Mouse (Mus musculus): ENCODE data around the gene Efcab11.

Efcab11 gene

GRCm38 (mm10) chr12:99756213-99756612 is 128.0 kb downstream of the Efcab11 start:
- in situ Hi-C loops (cut with MboI) = no loop called here

GRCm38 (mm10) chr12:99752986-99753385 is 131.3 kb downstream of the Efcab11 start:
- in situ Hi-C loops (cut with MboI) = no loop called here

- in situ Hi-C loops (cut with MboI) = no loop called here
Measured at GRCm38 (mm10) chr12:99749391-99749790, 134.8 kb downstream of the Efcab11 start.

GRCm38 (mm10) chr12:99741631-99742030 is 142.6 kb downstream of the Efcab11 start:
- in situ Hi-C loops (cut with MboI) = no loop called here

- in situ Hi-C loops (cut with MboI) = no loop called here
Measured at GRCm38 (mm10) chr12:99739211-99739610, 145.0 kb downstream of the Efcab11 start.

- in situ Hi-C loops (cut with MboI) = no loop called here
Measured at GRCm38 (mm10) chr12:99738256-99738655, 146.0 kb downstream of the Efcab11 start.

GRCm38 (mm10) chr12:99736971-99737370 is 147.3 kb downstream of the Efcab11 start:
- in situ Hi-C loops (cut with MboI) = no loop called here

GRCm38 (mm10) chr12:99735172-99735571 is 149.1 kb downstream of the Efcab11 start:
- in situ Hi-C loops (cut with MboI) = no loop called here

- in situ Hi-C loops (cut with MboI) = no loop called here
Measured at GRCm38 (mm10) chr12:99724206-99724605, 160.0 kb downstream of the Efcab11 start.

- in situ Hi-C loops (cut with MboI) = no loop called here
Measured at GRCm38 (mm10) chr12:99723791-99724190, 160.4 kb downstream of the Efcab11 start.

DNA sequence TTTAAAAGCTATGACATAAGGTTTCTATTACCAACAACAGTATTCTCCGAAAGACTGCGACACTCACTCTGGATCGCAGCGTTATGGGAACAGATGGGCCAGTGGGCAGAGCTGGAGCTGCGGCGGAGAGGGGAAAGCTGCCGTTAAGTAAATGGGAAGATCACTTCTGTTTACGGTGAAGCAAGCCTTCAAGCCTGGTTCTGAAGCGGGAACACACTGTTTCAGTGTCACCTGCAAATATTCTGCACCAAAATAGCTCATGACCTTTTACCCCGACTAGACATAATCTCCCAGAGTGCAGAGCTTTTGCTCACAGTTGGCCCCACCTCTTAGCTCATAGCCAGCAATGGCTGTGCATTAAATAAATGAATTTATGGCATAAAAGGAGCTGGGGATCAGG is 162.9 kb downstream of the Efcab11 start:
- in situ Hi-C loops (cut with MboI) = no loop called here

DNA sequence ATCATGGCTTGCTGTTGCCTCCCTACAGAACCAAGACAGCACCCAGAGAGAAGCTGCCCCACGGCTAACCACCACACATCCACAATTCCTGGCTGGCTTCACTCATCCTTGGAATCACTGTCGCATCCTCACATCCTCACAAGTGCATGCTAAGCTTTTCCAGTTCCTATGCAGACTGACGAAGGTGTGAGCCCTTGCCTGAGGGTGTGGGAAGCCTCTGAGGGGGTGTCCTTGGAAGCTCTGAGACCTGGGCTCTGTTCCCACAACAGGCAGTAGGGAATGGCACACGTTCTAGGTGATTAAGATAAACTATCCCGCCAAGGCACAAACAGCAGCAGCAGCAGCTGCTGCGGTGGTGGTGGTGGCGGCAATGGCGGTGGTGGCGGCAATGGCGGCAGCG is 164.5 kb downstream of the Efcab11 start:
- in situ Hi-C loops (cut with MboI) = no loop called here

DNA sequence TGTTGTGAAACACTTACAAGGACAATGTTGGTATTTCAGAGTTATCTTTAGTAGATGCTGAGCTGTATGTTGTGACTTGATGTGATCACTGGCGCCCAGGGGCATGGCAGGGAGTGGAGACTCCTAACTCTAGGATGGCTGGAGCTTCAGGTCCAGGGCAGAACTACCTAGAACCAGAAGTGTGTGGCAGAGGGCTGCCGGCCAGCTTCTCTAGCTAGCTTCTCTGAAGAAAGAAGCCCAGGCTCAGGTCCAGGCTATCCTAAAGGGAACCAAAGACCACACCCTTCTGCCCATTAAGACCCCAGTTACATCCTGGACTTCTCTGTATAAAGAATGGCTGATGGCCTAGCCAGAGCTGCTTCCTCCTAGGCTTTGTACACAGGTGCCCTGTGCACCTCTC is 166.1 kb downstream of the Efcab11 start:
- in situ Hi-C loops (cut with MboI) = no loop called here

DNA sequence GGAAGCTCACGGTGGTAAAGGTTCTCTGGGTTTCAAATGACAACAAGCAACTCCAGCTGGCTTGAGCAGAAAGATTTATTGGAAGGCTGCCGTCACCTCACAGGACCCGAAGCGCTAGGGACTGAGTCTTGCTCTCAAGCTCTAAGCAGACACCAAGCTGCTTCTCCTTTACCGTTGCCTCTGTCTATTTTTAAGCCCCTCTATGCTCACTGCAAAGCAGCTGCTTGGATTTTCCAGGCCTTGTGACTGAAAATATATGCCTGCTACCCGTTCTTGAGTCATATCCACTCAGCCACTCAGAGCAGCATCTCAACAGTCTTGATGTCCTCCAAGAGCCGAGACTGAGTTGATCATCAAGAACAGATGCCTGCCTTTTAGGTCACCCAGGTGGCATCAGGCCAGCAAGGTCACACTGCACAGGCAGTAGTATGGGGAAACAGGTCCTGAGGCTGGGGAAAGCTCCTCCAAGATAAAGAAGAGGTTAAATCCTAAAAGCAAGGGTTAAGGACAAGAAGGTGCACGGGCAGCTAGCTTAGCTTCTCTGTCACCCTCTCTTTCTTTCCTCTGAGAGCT is 168.1 kb downstream of the Efcab11 start:
- in situ Hi-C loops (cut with MboI) = no loop called here

GRCm38 (mm10) chr12:99715129-99716037 is 168.9 kb downstream of the Efcab11 start:
- in situ Hi-C loops (cut with MboI) = no loop called here

- in situ Hi-C loops (cut with MboI) = no loop called here
Measured at GRCm38 (mm10) chr12:99712214-99712613, 172.0 kb downstream of the Efcab11 start.

- in situ Hi-C loops (cut with MboI) = no loop called here
Measured at GRCm38 (mm10) chr12:99702248-99702647, 182.0 kb downstream of the Efcab11 start.

DNA sequence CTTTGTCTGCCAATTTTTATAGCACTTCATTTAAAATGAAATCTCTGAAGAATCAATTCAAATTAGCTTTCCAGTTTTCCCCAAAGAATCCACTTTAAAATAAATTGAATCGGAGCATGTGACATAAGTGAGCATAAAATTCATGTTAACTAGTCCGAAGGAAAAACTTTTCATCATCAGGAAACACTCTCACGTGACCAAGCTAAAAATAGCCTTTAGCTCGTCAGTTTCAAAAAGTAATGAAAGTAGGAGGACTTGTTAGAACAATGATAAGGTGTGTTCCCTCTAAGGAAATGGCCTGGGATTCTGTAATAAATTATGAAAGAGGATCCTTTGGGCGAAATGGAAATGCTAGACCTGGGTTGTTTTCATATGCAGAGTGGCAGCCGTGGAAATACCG is 183.9 kb downstream of the Efcab11 start:
- in situ Hi-C loops (cut with MboI) = no loop called here

DNA sequence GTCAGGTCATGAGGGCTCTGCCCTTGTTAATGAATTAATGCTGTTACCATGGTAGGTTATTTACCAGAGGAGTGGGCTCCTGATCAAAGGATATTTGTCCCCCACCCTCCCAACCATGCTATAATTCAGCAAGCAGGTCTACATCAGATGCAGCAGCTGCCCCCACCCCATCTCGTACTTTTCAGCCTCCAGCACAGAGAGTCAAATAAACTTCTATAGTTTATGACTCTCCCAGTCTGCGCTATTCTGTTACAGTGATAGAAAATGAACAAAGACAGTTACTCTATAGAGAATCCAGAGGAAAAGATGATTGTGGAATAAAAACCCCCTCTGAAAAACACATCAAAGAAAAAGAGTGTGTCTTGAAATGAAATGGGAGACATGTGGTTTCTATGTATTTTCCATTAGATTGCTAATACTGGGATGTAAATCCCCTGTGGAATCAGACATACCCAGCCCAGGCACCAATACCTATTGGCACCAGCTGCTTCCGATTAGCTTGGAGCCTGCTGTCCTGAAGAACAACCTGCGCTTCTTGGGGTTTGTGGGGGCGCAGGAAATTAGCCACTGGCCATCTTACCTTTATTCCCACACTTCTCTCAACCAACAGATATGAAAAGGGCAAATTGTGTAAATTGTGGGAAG is 184.7 kb downstream of the Efcab11 start:
- in situ Hi-C loops (cut with MboI) = no loop called here

DNA sequence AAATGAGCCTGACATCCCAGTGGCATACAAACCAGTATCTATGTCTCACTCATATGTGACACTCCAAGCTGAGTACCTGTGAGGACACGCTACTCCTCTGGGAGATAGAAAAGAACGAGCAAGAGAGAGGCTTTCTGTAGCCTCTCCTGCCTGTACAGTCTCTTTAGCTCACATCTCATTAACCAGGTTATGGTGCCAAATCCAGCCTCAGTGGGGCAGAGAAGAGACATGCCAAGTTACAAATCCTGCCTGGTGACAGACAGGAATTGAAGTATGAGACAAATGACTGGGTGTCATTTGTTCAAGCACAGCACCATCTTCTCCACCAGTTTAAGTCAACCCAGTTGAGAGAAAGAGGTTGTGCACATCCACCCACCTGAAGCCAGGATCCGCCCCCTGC is 190.2 kb downstream of the Efcab11 start:
- in situ Hi-C loops (cut with MboI) = no loop called here

GRCm38 (mm10) chr12:99686418-99686992 is 197.7 kb downstream of the Efcab11 start:
- in situ Hi-C loops (cut with MboI) = no loop called here

- in situ Hi-C loops (cut with MboI) = no loop called here
Measured at GRCm38 (mm10) chr12:99685451-99686100, 198.7 kb downstream of the Efcab11 start.

Measured in mature B cell (primary cell).